Mouse (Mus musculus) midbrain, embryonic 13.5 days (tissue): Measurements from ENCODE around the gene Gm17571. TPM values are rescaled to one million over a fixed set of nuclear protein-coding genes. Genes with fewer than 3 reads are reported as not detected.

Source experiments
- ATAC-seq: fragments of 200-750 bp; cut with Nextera tagmentation; 2 replicates; pipeline ENCODE4 v1.8.0; 2017; ENCODE audit warnings: mild to moderate bottlenecking, moderate TSS enrichment, moderate library complexity
- H3K27ac ChIP-seq: fragments of 300-500 bp; sonication (generic); 2 replicates; pipeline ENCODE4 v1.5.1; 2015; ENCODE audit warnings: inconsistent platforms, mild to moderate bottlenecking, moderate library complexity
- H3K27me3 ChIP-seq: fragments of 300-500 bp; sonication (generic); 2 replicates; pipeline ENCODE4 v1.6.1; 2015; ENCODE audit warnings: mild to moderate bottlenecking, inconsistent platforms
- H3K36me3 ChIP-seq: fragments of 300-500 bp; sonication (generic); 2 replicates; pipeline ENCODE4 v1.6.1; 2015; ENCODE audit warnings: mild to moderate bottlenecking, inconsistent platforms
- H3K4me1 ChIP-seq: fragments of 300-500 bp; sonication (generic); replicated peaks from 2 replicates; pipeline ENCODE4 v1.6.1; 2015; ENCODE audit warnings: inconsistent platforms
- H3K4me2 ChIP-seq: fragments of 300-500 bp; sonication (generic); replicated peaks from 2 replicates; pipeline ENCODE4 v1.6.1; 2015; ENCODE audit warnings: moderate library complexity, mild to moderate bottlenecking, inconsistent platforms
- H3K4me3 ChIP-seq: fragments of 300-500 bp; sonication (generic); replicated peaks from 2 replicates; pipeline ENCODE4 v1.5.1; 2015; ENCODE audit warnings: mild to moderate bottlenecking, inconsistent platforms
- H3K9ac ChIP-seq: fragments of 300-500 bp; sonication (generic); replicated peaks from 2 replicates; pipeline ENCODE4 v1.6.1; 2015; ENCODE audit warnings: mild to moderate bottlenecking, inconsistent platforms
- H3K9me3 ChIP-seq: fragments of 300-500 bp; sonication (generic); 2 replicates; pipeline ENCODE4 v1.6.1; 2016; ENCODE audit warnings: mild to moderate bottlenecking, inconsistent platforms
- WGBS: fragments of 180-500 bp; shearing (Covaris S2); methylation state at CpG from one replicate; pipeline ENCODE4 v1.1.7; 2015; 5-methylcytosine and 5-hydroxymethylcytosine counted together
- polyA plus RNA-seq: library from polyadenylated mRNA; unstranded; fragments of >200 nt; fragmentation: Nextera tagmentation; extraction: Ambion mirVana; gene quantifications from 2 replicates; pipeline ENCODE4 v1.2.1, GENCODE M21; 2015

The Gm17571 gene
- not detected in 2 replicates for polyA plus RNA-seq

DNA sequence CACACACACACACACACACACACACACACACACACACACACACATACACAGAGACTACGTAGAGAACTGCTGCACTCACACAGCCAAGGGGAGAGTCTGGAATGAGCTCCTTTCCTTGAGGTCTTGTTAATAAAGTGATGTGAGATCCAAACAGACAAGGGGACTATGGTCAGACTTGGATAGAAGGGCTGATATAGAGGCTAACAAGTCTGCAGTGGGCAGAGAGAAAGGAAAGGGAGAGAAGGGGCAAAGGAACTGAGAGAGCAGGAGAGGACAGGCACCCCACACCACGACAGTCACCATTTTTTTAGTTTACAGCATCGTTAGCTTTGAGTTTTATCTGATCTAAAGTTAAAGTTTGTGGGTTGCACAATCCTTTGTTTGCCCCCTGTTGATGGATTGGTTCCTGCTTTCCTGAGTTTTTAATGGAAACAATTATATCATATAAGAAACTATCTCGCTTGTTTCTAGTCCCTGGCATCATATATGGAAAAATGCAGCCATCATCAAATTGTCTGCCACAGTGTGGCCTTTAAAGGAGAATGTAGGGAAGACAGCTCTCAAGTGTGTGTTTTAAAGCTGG is at the start of gene Gm17571:
Gene Gm17571 (minus strand): TSS at position 51 of the 583 bp plus-strand sequence.
- Histone ChIP-seq H3K27me3 (no peaks in the 10 kb centered on the region), H3K4me1 (peaks cover 4% of the 10 kb centered on the region; the same call in 1 of the 2 replicates), H3K4me3 (no peak within 1 kb of the TSS), H3K9ac (no peak within 1 kb of the TSS), H3K4me2 (no peak within 1 kb of the TSS), H3K36me3 (no peaks in the 10 kb centered on the region), H3K27ac (no peak within 1 kb of the TSS), H3K9me3 (no peaks in the 10 kb centered on the region)
- no peak for ATAC-seq
- 88% methylated on average over 4 of the region's 4 CpGs for WGBS

DNA sequence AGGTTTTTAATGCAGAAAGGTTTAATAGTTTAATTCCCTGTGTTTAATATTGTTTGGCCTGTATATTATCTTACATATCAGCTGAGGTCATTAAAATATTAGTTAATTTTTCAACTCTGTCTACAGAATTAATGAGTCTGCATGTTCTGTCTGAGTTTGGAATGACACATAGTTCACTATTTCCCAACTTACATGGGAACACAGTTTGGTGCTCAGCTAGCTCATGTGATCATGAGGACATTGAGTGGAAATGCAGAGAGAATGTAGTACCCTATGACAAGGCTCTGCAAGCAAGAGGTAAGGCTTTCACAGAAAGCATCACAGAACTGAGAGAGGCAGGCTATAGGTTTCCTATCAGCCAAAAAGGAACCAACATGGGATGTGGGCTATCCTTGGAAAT is 49.0 kb upstream of the Gm17571 start:
- no peak for ATAC-seq
- no peak overlapping the region for H3K4me3 ChIP-seq
- H3K4me1 ChIP-seq, result peaks cover 18% of the 10 kb centered on the region; the same call in 1 of the 2 replicates
- no peak overlapping the region for H3K4me2 ChIP-seq
- H3K27me3 ChIP-seq, result no peaks in the 10 kb centered on the region
- no peak overlapping the region for H3K9ac ChIP-seq
- H3K9me3 ChIP-seq, result no peaks in the 10 kb centered on the region
- H3K27ac ChIP-seq, result no peak overlapping the region
- H3K36me3 ChIP-seq, result no peaks in the 10 kb centered on the region

DNA sequence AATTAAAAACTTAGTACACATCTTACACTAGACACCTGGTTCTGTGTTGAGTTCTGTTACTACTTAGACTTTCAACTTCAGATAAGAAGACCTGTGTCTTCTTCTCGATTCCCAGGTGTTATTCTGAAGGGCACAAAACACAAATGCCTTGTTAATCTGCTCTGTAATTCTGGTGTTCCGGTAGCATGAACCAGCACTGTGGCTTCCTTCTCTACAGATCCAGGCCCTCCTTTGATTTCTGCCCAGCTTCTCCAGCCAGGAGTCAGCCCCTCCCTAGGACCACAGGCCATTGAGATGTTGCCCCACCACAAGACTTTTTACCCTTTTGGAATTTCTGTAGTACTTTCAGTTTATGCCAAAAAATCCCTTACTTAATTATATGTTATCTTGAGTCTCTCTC is 47.2 kb upstream of the Gm17571 start:
- H3K27ac ChIP-seq, result no peak overlapping the region
- H3K9ac ChIP-seq, result no peak overlapping the region
- H3K9me3 ChIP-seq, result no peaks in the 10 kb centered on the region
- no peaks in the 10 kb centered on the region for H3K27me3 ChIP-seq
- ATAC-seq, result no peak
- H3K4me2 ChIP-seq, result no peak overlapping the region
- H3K4me3 ChIP-seq, result no peak overlapping the region
- H3K4me1 ChIP-seq, result peaks cover 16% of the 10 kb centered on the region; the same call in 1 of the 2 replicates
- no peaks in the 10 kb centered on the region for H3K36me3 ChIP-seq
- 85% methylated on average over 2 of the region's 2 CpGs for WGBS

DNA sequence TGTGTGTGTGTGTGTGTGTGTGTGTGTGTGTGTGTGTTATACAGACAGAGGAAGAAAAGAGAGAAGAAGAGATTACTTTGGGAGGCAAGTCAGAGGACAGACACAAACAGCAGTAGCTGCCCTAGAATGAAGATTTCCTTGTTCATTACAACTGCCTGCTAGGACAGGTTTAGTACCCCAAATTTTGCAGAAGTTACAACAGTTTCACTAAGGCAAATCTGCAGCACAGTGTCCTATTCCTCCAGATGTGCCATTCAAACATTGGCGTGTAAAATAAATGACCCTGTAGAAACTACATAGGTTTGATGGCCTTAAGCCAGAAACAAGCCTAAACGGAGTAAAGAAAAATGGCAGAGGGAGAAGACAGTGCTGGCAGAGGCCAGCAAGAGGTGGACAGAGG is 46.3 kb upstream of the Gm17571 start:
- H3K9ac ChIP-seq, result no peak overlapping the region
- no peak overlapping the region for H3K4me3 ChIP-seq
- no peak overlapping the region for H3K27ac ChIP-seq
- H3K36me3 ChIP-seq, result no peaks in the 10 kb centered on the region
- no peaks in the 10 kb centered on the region for H3K9me3 ChIP-seq
- no peak overlapping the region for H3K4me2 ChIP-seq
- no peaks in the 10 kb centered on the region for H3K27me3 ChIP-seq
- no peak for ATAC-seq
- WGBS, result 87% methylated on average over 2 of the region's 2 CpGs
- H3K4me1 ChIP-seq, result peaks cover 15% of the 10 kb centered on the region; the same call in 1 of the 2 replicates

DNA sequence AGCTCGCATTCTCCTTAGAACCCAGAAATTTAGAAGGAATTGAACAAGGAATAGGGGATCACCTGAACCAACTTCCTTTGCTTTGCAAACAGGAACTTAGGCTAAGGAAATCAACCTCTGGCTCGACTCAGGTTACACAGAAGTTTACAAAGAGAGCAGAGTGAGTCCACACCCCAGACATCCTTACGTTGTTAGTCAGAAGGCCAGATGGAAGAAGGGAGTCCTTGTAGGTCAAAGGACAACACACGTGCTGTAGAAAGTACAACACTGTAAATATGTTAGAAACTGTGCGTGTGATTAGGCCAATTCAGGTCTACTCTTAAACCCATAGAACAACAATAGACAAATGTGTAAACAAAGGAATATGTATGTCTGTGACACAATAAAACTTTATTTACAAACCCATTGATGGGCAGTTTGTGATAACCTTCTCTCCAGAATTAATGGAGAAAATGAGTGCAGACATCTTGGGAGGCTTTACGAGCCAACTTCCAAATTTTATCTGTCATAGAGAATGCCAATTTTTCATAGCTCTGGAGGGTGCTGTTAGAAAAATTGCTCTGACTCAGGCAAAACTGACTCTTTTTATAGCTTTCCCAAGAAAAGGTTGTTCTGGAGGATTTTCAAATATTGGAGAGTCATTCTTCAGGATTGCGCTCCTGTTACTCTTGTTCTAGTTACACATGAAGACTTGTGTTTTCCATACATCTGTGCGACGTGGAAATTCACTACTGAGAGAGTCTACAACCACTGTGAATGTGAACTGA is 45.5 kb upstream of the Gm17571 start:
- 93% methylated on average over 9 of the region's 9 CpGs for WGBS

DNA sequence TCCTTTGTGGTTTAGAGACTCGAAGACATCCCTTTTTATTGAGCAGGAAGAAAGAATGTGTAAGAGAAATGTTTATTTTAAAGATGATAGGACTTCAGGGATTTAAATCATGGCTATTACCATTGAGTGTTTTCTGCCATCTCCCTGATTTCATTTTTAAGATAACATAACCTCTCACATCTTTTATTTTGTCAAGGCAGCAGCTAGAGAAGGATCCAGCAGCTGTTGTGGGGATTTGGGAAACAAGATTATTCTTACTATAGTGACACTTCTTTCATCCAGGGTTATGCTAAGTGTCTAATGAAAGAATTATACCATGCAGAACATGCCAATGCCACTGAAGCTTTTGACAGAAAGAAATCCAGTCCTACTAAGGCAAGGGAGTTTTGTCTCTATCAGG is 44.6 kb upstream of the Gm17571 start:
- Histone ChIP-seq H3K4me1 (peaks cover 10% of the 10 kb centered on the region; the same call in 1 of the 2 replicates), H3K27ac (no peak overlapping the region), H3K4me2 (no peak overlapping the region), H3K4me3 (no peak overlapping the region), H3K9ac (no peak overlapping the region), H3K27me3 (no peaks in the 10 kb centered on the region), H3K9me3 (no peaks in the 10 kb centered on the region), H3K36me3 (no peaks in the 10 kb centered on the region)
- WGBS, result 52% methylated on average over 1 of the region's 1 CpGs
- ATAC-seq, result no peak

More for the DNA sequence above, 45.5 kb upstream of the Gm17571 start:
- H3K27ac ChIP-seq, result no peak overlapping the region
- H3K9ac ChIP-seq, result no peak overlapping the region
- no peaks in the 10 kb centered on the region for H3K9me3 ChIP-seq
- no peak for ATAC-seq
- H3K36me3 ChIP-seq, result no peaks in the 10 kb centered on the region
- no peak overlapping the region for H3K4me2 ChIP-seq
- H3K4me1 ChIP-seq, result peaks cover 14% of the 10 kb centered on the region; the same call in 1 of the 2 replicates
- H3K4me3 ChIP-seq, result no peak overlapping the region
- no peaks in the 10 kb centered on the region for H3K27me3 ChIP-seq

- Histone ChIP-seq H3K9ac (no peak overlapping the region), H3K4me1 (peaks cover 33% of the 10 kb centered on the region), H3K27ac (no peak overlapping the region), H3K27me3 (no peaks in the 10 kb centered on the region), H3K36me3 (no peaks in the 10 kb centered on the region), H3K9me3 (no peaks in the 10 kb centered on the region), H3K4me3 (no peak overlapping the region), H3K4me2 (no peak overlapping the region)
- ATAC-seq, result no peak
- 82% methylated on average over 1 of the region's 1 CpGs for WGBS
Measured at GRCm38 (mm10) chr9:13485914-13486313, 39.4 kb upstream of the Gm17571 start.

DNA sequence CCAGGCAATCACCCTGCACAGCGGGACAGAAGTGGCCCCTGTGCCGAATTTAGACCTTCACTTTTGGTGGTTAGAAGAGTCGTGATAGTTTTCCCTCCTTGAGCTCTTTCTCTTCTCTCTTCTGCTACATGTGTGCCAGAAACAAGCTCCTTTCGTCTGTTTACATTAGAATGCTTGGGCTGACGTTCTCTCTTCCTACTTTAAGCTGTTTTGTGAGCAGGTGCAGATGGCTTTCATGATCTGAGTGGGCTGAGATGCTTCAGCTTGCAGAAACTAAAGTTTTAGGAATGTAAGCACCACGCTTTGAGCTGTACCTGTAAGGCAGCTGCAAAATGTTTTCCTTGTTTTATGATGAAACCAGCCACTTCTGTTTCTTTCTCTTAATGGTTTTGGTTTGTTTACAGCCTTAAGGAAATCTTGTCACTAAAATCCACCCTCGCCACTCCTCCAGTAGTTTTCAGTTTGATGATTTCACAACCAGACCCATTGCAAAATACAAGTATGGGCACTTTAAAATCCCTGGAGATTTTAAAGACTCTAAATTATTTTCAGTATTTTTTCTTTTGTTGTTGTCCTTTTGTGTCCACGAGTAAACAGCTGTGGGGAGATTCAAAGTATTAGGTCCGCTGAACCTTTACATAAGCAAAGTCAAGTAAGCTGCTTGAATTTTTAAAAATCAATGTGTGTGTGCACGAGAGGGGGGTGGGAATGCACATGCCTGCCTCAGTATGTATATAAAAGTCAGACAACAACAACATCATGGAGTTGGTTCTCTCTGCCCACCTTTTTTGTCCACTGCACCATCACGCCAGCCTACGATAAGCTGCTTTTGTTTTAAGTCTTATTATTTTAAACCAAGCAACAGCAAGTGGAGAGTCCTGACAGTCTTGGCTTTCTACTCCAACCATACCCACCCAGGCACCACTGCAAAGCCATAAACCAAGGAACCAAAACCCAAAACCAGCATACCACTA is 38.0 kb upstream of the Gm17571 start:
- Histone ChIP-seq H3K27ac (no peak overlapping the region), H3K9me3 (no peaks in the 10 kb centered on the region), H3K4me1 (peaks cover 36% of the 10 kb centered on the region), H3K27me3 (no peaks in the 10 kb centered on the region), H3K4me3 (no peak overlapping the region), H3K9ac (no peak overlapping the region), H3K4me2 (no peak overlapping the region), H3K36me3 (no peaks in the 10 kb centered on the region)
- no peak for ATAC-seq
- WGBS, result 53% methylated on average over 12 of the region's 12 CpGs

- no peak overlapping the region for H3K4me3 ChIP-seq
- WGBS, result 67% methylated on average over 5 of the region's 5 CpGs
- no peaks in the 10 kb centered on the region for H3K27me3 ChIP-seq
- no peaks in the 10 kb centered on the region for H3K9me3 ChIP-seq
- H3K36me3 ChIP-seq, result no peaks in the 10 kb centered on the region
- H3K27ac ChIP-seq, result no peak overlapping the region
- no peak overlapping the region for H3K9ac ChIP-seq
- no peak overlapping the region for H3K4me2 ChIP-seq
- 0 out of 2 replicates have a peak, but pooled peaks have one; percentile 37 for ATAC-seq
- H3K4me1 ChIP-seq, result peaks cover 45% of the 10 kb centered on the region
Measured at GRCm38 (mm10) chr9:13483199-13484068, 36.9 kb upstream of the Gm17571 start.

DNA sequence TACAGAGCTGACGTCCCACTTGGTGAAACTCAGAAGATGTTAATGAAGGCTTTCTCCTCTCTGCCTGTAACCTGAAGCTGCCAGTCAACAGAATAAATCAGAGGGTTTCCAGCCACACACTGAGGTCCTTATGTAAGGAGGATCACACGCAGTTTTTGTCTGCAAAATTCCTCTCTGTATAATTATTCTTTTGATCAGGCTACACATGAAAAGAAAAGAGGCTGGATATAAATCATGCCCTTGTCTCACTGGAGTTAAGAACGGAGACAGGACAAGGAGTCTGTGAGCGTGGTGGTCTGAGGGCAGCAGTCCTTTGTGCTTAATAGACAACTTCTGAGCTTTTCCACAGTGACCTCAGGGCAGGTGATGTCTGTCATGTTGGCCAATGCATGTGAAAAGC is 32.7 kb upstream of the Gm17571 start:
- Histone ChIP-seq H3K9ac (no peak overlapping the region), H3K9me3 (no peaks in the 10 kb centered on the region), H3K4me1 (peaks cover 31% of the 10 kb centered on the region), H3K4me2 (no peak overlapping the region), H3K4me3 (no peak overlapping the region), H3K27me3 (no peaks in the 10 kb centered on the region), H3K27ac (0 out of 2 replicates have a peak overlapping the region, but pooled peaks have one; percentile 4), H3K36me3 (no peaks in the 10 kb centered on the region)
- ATAC-seq, result peak; percentile 70
- WGBS, result 7% methylated on average over 4 of the region's 4 CpGs

- Histone ChIP-seq H3K4me2 (no peak overlapping the region), H3K27ac (no peak overlapping the region), H3K36me3 (no peaks in the 10 kb centered on the region), H3K4me3 (no peak overlapping the region), H3K27me3 (no peaks in the 10 kb centered on the region), H3K4me1 (peaks cover 13% of the 10 kb centered on the region), H3K9me3 (no peaks in the 10 kb centered on the region), H3K9ac (no peak overlapping the region)
- ATAC-seq, result no peak
- WGBS, result 96% methylated on average over 5 of the region's 5 CpGs
Measured at GRCm38 (mm10) chr9:13474951-13475350, 28.4 kb upstream of the Gm17571 start.
